Mouse (Mus musculus) left cerebral cortex, adult 6 months (tissue): ENCODE measurements around the gene Zfp773. TPM values are rescaled to one million over a fixed set of nuclear protein-coding genes. Genes with fewer than 3 reads are reported as not detected.

Experiments used
- long read RNA-seq, 2 experiments: library from polyadenylated mRNA; unstranded; transcript quantifications; one replicate each; pipeline ENCODE4 v2.0.0; 2019 to 2020
- polyA plus RNA-seq: library from polyadenylated mRNA; unstranded; fragments of <200 nt; fragmentation: Nextera tagmentation; gene quantifications from 2 replicates; pipeline ENCODE4 v1.2.3, GENCODE M21; 2021

Gene Zfp773
- polyA plus RNA-seq, result 0.48 and 0.88 TPM in 2 replicates
- long read RNA-seq, experiment 1, transcript Zfp773-201 (4 exons, 3,028 nt), result major isoform, 6 of 8 reads
- long read RNA-seq, experiment 1, partial matches to known transcripts, result 2 of 8 reads
- long read RNA-seq, experiment 1, other reads (novel, unspliced or antisense), result 0 of 8 reads
- long read RNA-seq, experiment 2, partial matches to known transcripts, result 0 of 3 reads
- long read RNA-seq, experiment 2, other reads (novel, unspliced or antisense), result 0 of 3 reads

DNA sequence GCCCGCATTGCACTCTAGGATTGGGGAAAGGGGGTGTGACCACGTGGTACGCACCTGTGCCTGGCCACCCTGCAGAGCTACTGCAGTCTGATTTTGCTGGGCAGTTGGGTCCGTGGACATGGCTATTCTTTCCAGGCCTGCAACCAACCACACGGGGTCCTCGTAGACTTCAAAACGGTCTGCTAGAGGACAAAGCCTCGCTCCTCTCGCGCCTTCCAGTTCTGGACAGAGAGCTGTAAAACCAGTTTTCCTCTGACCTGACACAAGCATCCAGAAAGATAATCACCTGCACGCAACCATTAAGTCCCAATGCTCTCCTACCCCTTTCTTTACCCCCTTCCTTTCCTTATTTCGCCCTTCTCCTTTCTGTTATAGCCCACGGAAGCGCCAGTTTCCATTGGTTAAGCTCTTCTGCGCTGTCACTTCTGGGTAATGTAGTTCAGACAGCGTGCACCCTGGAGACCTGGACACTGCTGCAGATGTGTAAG lies at the start of gene Zfp773:
Gene Zfp773, minus strand, starts transcription at position 377 of the 488 bp plus-strand sequence.

DNA sequence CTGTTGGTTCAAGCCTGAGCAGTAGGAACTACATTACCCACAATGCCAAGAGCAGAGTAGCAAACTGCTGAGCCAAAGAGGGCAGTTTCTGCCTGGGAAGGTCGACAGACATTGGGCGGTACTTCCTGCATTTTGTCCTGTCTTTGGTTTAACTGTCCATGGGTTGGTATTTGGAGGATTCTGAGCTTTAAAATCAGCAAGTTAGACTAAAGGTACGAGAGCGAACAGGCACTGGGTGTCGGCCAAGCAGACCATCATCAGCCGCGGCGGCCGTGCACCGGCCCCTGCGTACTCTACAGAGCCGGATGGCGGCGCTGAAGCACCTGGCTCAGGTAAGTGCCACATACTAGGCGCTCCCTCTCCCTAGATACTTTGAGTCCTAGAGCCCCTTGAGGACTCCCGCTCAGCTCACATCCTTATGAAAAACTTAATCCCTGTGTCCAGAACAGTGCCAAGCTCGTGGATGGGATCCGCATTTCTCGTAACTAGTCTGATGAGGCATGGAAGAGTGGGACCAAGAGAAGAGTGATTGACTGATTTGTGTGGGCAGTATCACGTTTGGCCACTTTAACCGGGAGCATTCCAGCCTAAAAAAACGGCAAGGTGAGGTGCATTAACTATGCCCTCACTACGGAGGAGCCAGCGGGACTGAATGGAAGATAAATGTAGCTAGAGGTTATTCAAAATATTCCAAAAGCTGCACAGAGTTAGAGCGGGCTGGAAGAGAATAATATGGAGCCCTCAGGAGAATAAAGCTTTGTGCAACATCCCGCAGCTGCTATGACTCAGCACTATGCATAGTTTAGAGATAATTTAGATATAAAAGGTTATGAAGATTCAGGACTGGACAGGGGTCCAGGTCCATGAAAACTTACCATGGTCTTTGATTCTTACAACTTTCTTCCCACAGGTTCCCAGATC lies 34.9 kb upstream of the Zfp773 start, which contains the start of gene Zfp418:
Gene Zfp418, plus strand, starts transcription at position 104 of the 921 bp plus-strand sequence.

DNA sequence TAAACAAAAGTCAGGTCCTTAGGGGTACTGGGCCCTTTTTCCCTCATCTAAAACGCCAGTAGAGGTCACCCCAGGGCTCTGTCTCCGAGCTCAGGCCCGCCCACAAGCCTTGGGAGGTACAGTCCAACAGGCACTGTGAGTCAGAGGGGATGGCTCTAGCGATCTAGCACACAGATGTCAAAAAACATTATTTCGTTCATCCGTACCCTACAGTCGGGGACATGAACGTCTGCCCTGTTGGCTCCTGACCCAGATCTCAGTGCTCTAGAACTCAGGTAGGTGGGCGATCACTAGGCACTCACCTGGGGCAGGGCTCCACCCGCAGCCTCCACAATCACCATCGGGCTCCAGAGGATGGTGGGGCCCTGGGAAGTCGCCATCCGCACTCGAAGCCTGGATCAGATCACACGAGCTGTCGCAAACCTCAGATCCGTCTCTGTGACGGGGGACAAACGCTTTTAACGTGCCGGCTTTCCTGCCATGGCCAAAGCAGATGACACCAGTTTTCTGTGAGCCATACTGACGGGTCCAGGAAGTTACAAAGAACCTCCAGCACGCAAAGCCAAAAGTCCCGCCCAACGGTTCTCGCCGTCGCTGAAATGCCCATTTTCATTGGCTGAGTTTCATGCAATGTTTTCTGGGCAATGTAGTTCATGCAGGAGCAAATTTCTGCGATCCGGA lies 15.5 kb downstream of the Zfp773 start, which contains the start of gene Zfp954:
Gene Zfp954, minus strand, starts transcription at position 568 of the 681 bp plus-strand sequence.

Other genes with a start within 250 kb of the Zfp773 start
- not detected in 2 replicates for gene Aurkc, start 141.5 kb downstream of the Zfp773 start, polyA plus RNA-seq
- gene Zfp954, start 15.3 kb downstream of the Zfp773 start, polyA plus RNA-seq, result 11.8 and 15.8 TPM in 2 replicates
- gene Zfp418, start 34.6 kb upstream of the Zfp773 start, polyA plus RNA-seq, result 3.2 and 3.4 TPM in 2 replicates
- 4.1 and 4.9 TPM in 2 replicates for gene Zfp772, start 73.2 kb upstream of the Zfp773 start, polyA plus RNA-seq
- 0.39 and 1.1 TPM in 2 replicates for gene Vmn2r29, start 110.6 kb upstream of the Zfp773 start, polyA plus RNA-seq
- 11.5 and 12.4 TPM in 2 replicates for gene Gm45844, start 141.5 kb upstream of the Zfp773 start, polyA plus RNA-seq
- gene Clcn4, start 164.1 kb upstream of the Zfp773 start, polyA plus RNA-seq, result 119 and 147 TPM in 2 replicates
- 0.01 TPM in 1 of 2 replicates, not detected in the other for gene Vmn2r30, start 200.9 kb upstream of the Zfp773 start, polyA plus RNA-seq
- 0.33 TPM in 1 of 2 replicates, not detected in the other for gene Gm45783, start 237.8 kb upstream of the Zfp773 start, polyA plus RNA-seq